Mouse (Mus musculus): ENCODE data around the gene Klk1b5.
"Not testable (repeated sequence)": the region's sequence is repeated elsewhere in the genome, so short reads cannot be mapped to it uniquely, and the experiment has no call there.

The Klk1b5 gene

DNA sequence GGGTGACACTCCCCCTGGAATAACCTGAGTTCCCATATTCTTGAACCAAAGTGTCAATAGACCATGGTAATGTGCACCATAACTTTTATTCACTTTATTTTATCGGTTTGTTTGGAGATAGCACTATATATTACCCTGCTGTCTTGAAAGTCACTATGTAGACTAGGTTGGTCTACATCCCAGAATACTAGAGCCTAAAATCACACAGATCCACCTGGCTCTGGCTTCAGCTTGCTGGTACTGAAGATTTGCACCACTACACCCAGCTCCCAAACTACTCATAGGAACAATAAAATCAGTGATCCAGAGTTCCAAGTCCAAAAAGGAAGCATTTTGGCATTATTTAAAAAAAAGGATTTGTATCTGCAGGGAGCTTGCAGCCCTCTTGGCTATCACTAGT, at the start of gene Klk1b5:
TSS of gene Klk1b5 (plus strand) at position 301 of the 400 bp plus-strand sequence.
- no peak for DNase-seq (ENCODE audit: low spot score in 2 of 2)

DNA sequence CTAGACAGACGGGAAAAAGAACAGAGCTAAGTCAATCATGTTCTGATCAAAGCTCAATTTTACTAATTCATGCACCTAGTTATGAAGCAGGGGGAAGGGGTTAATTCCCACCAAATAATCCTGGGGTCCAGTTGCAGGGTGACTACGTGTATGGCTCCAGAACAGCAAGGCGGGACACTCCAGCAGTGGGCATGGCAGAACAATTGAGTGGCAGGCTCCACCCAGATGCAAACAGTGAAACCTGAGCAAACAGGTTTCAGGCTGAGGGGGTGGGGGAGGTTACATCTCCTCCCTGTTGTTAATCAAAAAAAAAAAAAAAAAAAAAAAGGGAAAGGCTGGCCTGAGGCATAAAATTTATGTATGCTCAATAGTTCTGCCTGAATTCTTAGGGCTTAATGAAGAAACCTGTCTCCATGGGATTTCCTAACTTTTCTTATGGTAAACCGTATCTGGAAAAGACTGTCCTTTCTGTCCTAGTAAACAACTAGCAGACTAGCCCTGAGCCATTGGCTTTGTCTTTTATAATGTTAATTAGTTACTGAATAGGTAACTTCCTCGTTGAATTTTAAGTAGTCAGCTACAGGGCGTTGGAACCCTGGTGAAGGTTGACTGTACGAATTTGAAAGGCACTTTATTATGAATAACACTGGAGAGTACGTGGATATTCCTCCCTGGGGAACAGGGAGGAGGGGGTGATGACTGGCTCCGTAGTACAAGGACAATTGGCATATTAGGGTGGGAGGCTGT, 36.3 kb upstream of the Klk1b5 start:
- no peak for DNase-seq (ENCODE audit: low spot score in 2 of 2)

DNA sequence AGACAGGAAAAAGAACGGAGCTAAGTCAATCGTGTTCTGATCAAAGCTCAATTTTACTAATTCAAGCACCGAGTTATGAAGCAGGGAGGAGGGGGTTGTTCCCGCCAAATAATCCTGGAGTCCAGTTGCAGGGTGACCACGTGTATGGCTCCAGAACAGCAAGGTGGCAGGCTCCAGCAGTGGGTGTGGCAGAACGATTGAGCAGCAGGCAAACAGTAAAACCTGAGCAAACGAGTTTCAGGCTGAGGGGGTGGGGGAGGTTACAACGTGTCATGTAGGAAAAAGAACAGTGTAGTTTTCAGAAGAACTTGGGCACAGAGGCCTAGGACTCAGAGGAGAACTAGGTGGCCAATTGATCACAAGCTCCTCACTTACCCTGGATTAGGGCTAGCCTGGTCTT, 29.2 kb upstream of the Klk1b5 start:
- DNase-seq (ENCODE audit: low spot score in 2 of 2) = peak in 1 of 2 experiments; percentile 9

DNA sequence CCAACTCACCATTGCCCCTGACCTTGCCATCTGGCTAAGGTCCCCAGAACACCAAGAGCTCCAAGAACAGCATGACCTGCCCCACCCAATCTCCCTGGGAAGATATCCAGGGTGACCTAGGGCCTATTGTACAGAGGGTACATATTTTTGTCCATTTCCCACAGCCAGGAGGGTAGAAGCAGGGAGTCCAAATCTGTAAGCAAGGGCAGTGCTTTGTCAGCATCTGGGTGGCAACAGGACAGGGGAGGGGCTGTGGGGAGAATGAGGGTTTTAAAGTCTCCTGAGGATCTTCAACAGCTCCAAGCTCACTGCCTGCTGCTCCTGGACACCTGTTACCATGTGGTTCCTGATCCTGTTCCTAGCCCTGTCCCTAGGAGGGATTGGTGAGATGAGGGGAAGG, 27.8 kb upstream of the Klk1b5 start, which contains the start of gene Klk1b24:
TSS of gene Klk1b24 (plus strand) at position 301 of the 400 bp plus-strand sequence.
- not testable (repeated sequence) for DNase-seq (ENCODE audit: low spot score in 2 of 2)

DNA sequence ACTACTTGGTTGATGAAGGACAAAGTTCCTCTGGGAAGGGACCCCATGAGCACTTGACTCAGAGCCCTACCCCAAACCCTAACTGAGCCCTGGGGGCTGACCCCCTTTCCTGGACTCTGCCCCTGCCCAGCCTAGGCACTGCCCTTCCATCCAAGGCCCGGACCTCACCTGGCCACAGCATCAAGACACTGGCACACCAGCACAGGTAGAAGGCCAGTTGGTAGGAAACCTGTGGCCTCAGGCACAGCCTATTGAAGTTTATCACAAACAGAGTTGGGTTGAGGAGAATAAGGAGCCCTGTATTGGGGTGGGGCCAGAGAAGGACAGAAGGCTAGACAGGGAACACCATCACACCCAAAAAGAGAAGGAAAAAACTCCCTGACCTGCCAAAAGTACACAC, 22.3 kb upstream of the Klk1b5 start:
- DNase-seq (ENCODE audit: low spot score in 2 of 2) = not testable (repeated sequence)

DNA sequence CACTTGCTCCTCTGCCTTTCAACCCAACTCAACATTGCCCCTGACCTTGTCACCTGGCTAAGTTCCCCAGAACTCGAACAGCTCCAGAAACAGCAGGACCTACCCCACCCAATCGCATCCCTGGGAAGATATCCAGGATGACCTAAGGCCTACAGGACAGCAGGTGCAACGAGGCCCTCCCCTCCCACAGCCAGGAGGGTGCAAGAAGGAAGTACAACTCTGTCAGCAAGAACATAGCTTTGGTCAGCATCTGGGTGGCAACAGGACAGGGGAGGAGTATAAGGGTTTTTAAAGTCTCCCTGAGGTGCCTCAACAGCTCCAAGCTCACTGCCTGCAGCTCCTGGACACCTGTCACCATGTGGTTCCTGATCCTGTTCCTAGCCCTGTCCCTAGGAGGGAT, 17.9 kb upstream of the Klk1b5 start, which contains the start of gene Klk1b3:
TSS of gene Klk1b3 (plus strand) at position 301 of the 400 bp plus-strand sequence.
- DNase-seq (ENCODE audit: low spot score in 2 of 2) = no peak

DNA sequence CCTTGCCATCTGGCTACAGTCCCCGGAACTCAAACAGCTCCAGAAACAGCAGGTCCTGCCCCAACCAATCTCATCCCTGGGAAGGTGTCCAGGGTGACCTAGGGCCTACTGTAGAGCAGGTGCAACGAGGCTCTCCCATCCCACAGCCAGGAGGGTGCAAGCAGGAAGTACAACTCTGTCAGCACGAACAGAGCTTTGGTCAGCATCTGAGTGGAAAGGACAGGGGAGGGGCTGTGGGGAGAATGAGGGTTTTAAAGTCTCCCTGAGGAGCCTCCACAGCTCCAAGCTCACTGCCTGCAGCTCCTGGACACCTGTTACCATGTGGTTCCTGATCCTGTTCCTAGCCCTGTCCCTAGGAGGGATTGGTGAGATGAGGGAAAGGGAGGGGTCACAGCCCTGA, 8.6 kb upstream of the Klk1b5 start, which contains the start of gene Klk1b4:
TSS of gene Klk1b4 (plus strand) at position 301 of the 400 bp plus-strand sequence.
- not testable (repeated sequence) for DNase-seq (ENCODE audit: low spot score in 2 of 2)

DNA sequence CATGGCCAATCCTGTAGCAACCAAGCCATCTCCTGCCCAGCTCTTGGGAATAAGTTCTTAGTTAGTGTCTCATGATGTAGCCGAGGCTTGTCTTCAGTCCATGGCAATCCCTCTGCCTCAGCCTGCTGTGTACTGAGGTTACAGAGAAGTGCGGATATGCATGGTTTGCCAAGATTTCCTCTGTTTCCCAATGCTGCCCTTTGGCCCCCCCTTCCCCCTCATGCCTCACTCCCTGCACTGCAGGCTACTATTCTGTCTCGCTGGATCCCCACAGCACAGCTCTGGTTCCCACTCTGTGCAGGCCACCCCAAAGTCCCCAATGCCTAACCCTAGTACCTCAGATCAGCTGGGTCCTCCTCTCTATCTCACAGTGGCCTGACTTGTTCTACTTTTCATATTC, 7.4 kb upstream of the Klk1b5 start:
- DNase-seq (ENCODE audit: low spot score in 2 of 2) = no peak

DNA sequence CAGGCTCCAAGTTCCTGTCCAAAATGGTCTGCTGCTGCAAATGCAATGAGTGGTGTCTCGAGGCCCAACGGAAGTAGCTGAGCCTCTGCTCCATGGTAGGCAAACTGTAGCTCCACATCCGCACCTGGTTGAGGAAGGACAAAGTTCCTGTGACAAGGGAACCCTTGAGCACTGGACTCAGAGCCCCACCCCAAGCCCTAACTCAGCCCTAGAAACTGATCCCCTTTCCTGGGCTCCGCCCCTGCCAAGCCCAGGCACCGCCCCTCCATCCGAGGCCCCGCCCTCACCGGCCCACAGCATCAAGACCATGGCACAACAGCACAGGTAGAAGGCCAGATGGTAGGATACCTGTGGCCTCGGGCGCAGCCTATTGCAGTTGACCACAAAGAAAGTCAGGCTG, 5.9 kb downstream of the Klk1b5 start:
- DNase-seq (ENCODE audit: low spot score in 2 of 2) = not testable (repeated sequence)

DNA sequence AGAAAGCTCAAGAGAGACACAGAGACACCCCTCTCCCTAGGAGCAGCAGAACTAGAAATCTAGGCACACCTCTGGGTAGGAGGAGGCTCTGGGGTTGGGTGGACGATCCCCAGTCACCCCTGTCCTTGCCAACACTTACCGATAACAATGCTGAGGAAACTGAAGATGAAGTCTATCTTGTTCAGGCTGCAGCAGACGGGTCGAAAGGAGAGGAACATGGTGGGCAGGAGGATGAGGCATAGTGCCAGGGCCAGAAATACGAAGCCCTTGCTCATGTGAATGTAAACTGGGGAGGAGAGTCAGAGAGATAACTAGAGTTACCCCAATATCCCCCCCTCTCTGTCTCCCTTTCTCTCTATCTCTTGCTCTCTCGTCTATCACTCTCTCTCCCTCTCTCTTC, 6.6 kb downstream of the Klk1b5 start:
- not testable (repeated sequence) for DNase-seq (ENCODE audit: low spot score in 2 of 2)

DNA sequence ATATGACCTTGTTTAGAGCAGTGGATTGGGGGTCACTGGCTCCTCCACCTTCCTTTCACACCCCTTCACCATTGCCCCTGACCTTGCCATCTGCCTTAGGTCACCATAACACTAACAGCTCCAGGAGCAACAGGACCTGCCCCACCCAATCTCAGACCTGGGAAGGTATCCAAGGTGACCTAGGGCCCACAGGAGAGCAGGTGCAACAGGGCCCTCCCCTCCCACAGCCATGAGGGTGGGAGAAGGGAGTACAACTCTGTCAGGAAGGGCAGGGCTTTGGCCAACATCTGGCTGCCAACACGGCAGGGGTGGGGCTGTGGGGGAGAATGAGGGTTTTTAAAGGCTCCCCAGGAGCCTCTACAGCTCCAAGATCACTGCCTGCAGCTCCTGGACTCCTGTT, 9.3 kb downstream of the Klk1b5 start, which contains the start of gene Klk1:
TSS of gene Klk1 (plus strand) at position 285 of the 400 bp plus-strand sequence.
- DNase-seq (ENCODE audit: low spot score in 2 of 2) = no peak

DNA sequence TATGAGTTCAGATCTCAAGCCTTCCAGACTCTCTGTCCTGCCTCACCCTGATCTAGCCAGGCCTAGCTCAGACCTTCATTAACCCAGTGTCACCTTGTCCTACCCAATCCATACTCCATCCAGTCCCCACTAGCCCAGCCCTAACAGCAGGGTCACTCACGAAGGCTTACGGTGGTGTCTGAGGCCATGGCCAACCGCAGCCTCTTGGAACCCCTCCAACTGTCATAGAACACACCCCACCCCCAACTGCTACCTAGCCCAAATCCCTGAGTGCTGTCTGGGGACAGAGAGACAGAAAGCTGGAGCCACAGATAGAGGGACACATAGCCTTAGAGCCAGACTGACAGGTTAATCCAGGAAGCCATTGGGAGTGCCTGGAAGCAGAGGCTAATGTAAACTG, 20.2 kb downstream of the Klk1b5 start, which contains the start of gene Gm36864:
TSS of gene Gm36864 (plus strand) at position 269 of the 400 bp plus-strand sequence.
- DNase-seq (ENCODE audit: low spot score in 2 of 2) = no peak

DNA sequence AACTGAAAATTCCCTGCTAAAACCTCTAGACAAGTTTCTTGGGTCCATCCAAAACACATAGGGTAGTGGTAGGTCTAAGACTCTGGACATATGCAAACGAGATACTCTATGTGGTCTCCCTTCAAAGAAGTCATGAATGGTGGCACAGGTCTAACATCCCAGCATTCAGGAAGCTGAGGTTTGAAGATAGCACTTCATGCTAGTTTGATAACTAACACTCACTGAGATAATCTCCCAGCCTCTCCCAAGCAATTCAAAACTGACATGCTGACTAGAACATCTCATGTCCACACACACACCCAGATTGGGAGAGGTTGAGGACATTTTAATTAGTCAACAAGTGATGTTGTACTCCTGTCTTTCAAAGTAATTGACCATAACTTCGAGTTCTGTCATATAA, 24.2 kb downstream of the Klk1b5 start:
- DNase-seq (ENCODE audit: low spot score in 2 of 2) = no peak

DNA sequence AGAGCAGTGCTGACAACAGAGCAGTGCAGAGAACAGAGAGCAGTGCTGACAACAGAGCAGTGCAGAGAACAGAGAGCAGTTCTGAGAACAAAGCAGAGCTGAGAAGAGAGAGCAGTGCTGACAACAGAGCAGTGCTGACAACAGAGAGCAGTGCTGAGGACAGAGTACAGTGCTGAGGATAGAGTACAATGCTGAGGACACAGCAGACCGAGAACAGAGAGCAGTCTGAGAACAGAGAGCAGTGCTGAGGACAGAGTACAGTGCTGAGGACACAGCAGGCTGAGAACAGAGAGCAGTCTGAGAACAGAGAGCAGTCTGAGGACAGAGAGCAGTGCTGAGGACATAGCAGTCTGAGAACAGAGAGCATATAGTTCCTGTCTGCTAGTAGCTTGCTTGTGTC, 25.0 kb downstream of the Klk1b5 start:
- no peak for DNase-seq (ENCODE audit: low spot score in 2 of 2)

DNA sequence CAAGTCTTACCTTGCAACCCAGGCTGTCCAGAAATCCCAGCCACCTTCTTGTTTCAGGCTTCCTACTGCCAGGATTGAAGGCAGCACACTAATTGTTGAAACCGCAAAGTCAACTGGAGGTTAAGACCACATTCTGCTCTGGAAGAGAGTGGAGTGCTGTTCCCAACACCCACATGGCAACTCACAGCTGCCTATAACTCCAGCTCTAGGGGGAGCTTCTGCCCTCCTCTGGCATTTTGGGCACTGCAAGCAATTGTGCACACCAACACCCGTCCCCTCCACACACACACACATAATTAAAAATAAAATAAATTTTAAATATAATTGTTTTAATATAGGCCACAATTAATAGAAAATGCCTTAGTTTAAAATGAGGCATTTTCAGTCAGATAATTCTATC, 25.4 kb downstream of the Klk1b5 start:
- DNase-seq (ENCODE audit: low spot score in 2 of 2) = no peak

DNA sequence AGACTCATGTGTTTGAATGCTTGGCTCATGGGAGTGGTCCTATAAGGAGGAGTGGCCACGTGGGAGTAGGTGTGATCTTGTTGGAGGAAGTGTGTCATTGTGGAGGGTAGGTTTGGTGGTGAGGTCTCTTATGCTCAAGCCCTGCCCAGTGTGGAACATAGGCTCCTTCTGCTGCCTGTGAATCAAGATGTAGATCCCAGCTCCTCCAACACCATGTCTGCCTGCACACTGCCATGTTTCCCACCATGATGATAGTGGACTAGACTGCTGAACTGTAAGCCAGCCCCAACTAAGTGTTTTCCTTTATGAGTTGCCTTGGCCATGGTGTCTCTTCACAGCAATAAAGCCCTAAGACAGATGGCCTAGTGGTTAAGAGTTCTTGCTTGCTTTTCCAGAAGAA, 28.3 kb downstream of the Klk1b5 start:
- no peak for DNase-seq (ENCODE audit: low spot score in 2 of 2)

DNA sequence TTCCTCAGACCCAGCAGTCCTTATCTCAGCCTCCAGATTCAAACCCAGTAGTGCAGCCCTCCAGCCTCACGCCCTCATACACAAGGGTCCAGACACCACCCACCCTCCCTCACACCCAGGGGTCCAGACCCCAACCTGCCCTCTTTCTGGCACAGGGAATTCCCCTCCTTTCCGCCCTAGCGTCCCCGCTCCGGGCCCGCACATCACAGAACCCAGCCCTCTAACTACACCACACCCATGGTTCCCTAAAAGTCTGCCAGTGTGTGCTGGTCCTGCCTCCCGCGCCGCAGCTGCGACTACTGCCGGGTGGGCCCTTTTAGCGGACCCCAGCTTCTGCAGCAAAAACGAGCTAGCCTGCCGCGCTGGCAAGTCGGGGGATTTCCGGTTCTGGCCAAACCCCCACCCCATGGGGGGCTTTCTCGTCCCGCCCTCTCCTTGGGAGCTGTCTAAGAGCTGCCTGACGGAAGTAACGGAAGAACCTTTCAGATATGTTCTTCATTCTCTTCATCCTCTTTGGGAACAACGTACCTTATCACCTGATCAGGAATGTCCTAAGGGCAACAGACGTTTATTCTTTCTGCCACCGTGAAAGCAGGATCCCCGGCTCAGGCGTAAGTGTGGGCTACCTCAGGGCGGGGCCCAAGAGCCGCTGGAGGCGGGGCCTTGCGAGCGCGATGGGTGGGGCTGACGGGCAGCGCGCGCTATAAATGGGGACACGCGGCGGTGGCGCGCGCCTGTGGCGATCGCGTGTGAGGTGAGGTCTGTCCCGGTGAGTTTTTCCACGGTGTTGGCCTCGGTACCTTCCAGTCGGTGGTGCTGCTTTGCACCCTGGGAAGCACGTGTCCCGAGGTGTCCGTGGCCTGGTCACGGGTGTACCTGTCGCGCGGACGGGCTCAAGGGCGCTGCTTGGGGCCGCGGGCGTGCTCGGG, 30.6 kb downstream of the Klk1b5 start, which contains the start of the genes 1700028J19Rik and 2410002F23Rik:
TSS of gene 1700028J19Rik (minus strand) at position 641 of the 929 bp plus-strand sequence.
TSS of gene 2410002F23Rik (plus strand) at position 668 of the 929 bp plus-strand sequence.
- DNase-seq (ENCODE audit: low spot score in 2 of 2) = peak; percentile 87 to 89

DNA sequence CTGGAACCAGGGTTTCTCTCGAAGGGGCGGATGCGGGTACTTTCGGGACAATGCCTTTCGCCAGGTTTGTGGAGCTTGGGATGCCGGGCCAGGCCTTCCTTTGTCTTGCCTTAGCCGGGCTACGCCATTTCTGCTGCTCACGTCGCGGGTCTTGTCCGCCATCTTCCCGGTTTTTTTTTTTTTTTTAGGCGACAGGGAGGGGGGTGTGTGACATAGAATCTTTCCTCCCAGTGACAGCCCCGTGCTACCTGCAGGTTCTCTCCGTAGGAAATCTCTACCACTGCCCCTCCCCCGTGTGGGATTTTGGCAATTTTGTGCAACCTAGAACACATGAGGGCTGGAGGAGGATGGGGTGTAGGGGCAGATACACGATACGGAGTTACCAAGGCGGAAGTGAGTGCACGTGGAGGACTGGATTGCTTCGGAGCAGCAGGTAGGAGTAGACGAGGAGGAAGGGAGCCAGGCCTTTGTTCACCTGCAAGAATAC, 31.3 kb downstream of the Klk1b5 start:
- DNase-seq (ENCODE audit: low spot score in 2 of 2) = peak in 1 of 2 experiments; percentile 31

DNA sequence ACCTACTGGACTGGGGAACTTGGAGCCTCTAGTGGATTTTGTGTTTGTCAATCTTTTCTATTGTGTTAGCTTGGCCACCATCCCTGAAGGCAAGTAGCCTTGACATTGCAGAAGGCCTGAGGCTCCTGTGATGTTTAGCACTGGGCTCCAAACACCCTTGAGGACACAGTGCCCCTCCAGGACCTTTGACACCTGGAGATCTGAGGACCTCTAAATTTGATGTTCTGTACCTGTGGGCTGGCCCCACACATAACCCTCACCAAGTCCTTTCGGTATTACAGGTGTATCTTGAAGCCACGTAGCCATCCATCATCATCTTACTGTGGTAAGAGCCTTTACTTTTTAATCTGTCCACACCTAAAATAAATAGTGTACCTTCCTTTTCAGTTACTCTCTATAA, 32.2 kb downstream of the Klk1b5 start:
- no peak for DNase-seq (ENCODE audit: low spot score in 2 of 2)

DNA sequence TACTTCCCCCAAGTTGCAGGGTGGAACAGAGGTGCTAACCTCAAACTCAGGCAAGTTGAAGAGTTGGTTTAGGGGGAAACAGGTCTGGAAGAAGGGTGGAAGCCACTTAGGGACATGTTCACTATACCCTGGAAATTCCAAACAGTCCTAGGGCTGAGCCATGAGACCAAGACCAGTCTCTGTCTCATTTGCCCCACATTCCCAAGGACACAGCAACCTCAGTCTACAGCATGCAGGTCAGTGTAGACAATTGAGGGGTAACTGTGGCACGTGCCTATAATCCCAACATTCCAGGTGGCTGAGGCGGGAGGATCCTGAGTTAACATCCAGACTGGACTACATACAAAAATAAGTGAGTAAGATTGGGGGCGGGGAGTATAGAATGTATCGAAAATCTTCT, 33.5 kb downstream of the Klk1b5 start:
- DNase-seq (ENCODE audit: low spot score in 2 of 2) = no peak

DNA sequence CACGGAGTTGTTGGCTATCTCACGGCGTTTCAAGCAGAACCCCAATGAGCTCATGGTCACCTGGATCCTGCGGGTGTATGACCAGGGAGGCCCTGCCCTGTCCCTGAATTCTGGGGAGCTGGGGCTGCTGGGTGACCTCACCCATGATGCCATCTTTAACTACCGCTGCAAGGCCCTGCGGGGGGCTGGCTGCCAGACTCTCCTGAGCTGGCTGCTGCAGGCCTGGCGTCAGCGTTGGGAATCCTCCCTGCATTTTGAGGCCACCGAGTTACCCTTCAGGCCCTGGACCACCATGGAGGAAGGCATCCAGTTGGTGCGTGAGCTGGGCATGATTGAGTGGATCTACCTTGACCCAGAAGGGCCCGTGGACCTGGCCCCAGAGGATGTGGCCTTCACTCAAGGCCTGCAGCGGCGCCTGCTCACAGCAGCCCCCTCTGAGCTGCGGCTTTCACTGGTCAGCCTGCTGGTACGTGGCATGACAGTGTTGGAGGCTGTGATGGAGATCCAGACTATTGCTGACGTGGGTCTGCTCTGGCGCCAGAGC, 35.1 kb downstream of the Klk1b5 start:
- DNase-seq (ENCODE audit: low spot score in 2 of 2) = not testable (repeated sequence)
